Mouse (Mus musculus): ENCODE data around the gene Gm14569. TPM values are rescaled to one million over a fixed set of nuclear protein-coding genes. Genes with fewer than 3 reads are reported as not detected.

The Gm14569 gene
- total RNA-seq, 2 experiments from 2014 or later: not detected

Small RNA genes within 50 kb of the gene (microRNA-seq; reads per million reads assigned to microRNA genes)
- gene Gm44485 (ENCODE audit: borderline number of aligned reads in 2 of 2): 0 reads per million in 2 experiments

Other genes starting within 250 kb of the Gm14569 start
- 1 to 10 TPM; 1.3 to 1.8 TPM for gene Lonrf3, start 163.5 kb downstream of the Gm14569 start, total RNA-seq (2021)
- not detected for gene Gm6268, start 90.5 kb downstream of the Gm14569 start, total RNA-seq (2021)
- 10 to 100 TPM; 20.2 to 23.2 TPM for gene Pgrmc1, start 106.4 kb upstream of the Gm14569 start, total RNA-seq (2021)
- 1 to 10 TPM; 2.3 to 2.4 TPM for gene Akap17b, start 153.6 kb upstream of the Gm14569 start, total RNA-seq (2021)

All from heart, postnatal 36 days (tissue).